Mouse (Mus musculus) heart, adult 2 months (tissue): ENCODE data around the gene Gm11027.

Source experiments
- CTCF ChIP-seq: fragments of 200-600 bp; IDR thresholded peaks from 2 replicates; pipeline ENCODE4 v1.8.1; 2022; ENCODE audit warnings: antibody characterized with exemption, mild to moderate bottlenecking, moderate library complexity
- POLR2A ChIP-seq: fragments of 200-500 bp; IDR thresholded peaks from 2 replicates; pipeline ENCODE4 v1.6.1; 2011; ENCODE audit warnings: mild to moderate bottlenecking, low read depth, low read length, control low read depth; ENCODE audit not compliant: insufficient read depth

DNA sequence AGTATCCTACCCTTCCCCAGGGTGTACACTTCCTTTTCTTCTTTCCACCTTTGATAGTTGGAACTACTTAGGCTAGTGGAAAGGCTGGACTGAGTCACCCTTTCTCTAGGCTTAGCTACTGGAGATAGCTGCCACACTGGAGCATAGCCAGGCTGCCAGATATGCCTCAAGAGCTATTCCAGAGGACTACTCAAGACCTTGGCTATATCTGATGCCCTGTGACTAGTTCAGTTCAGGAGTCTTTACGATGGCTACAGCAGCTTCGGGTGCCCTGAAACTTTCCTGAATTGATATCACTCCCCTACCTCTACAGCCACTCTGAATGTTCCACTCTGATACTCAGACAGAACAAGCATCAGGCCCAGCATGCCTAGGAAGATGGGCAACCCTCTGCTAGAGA lies 10.4 kb upstream of the Gm11027 start:
- TF ChIP-seq CTCF (no peak), POLR2A (no peak)
